In genomic region chr2:39226019-39226640, GRCm38 (mm10) we compare ENCODE assay signal across 8 mouse cellular contexts. TPM values are rescaled to one million over a fixed set of nuclear protein-coding genes. Genes with fewer than 3 reads are reported as not detected.
DNase-seq lines count a peak whose midpoint lies in the region; ATAC-seq lines count a peak whose summit lies in the region.

Ppp6c (minus strand) TSS chr2:39226451.

- peak within 1 kb of the TSS; percentile 90 for H3K9ac ChIP-seq in heart, embryonic 14.5 days (ENCODE audit: low read length)
- peak within 1 kb of the TSS; percentile 92 for H3K9ac ChIP-seq in liver, embryonic 13.5 days
- peak within 1 kb of the TSS; percentile 88 for H3K9ac ChIP-seq in stomach, embryonic 16.5 days (ENCODE audit: low read length)

- H3K4me3 ChIP-seq in heart, embryonic 14.5 days (ENCODE audit: control insufficient read depth in 1 of 2, insufficient read depth in 1 of 2, low read depth in 1 of 2, low read length in 2 of 2), result peak within 1 kb of the TSS; percentile 80 to 90
- H3K4me3 ChIP-seq in liver, embryonic 13.5 days (replicated peaks), result peak within 1 kb of the TSS; percentile 87
- peak within 1 kb of the TSS; percentile 90 for H3K4me3 ChIP-seq in stomach, embryonic 16.5 days (replicated peaks; ENCODE audit: low read length)

- H3K27me3 ChIP-seq in heart, embryonic 14.5 days (ENCODE audit: control insufficient read depth, insufficient read depth, low read length), result no peaks in the 10 kb centered on the region
- H3K27me3 ChIP-seq in liver, embryonic 13.5 days, result 0 out of 2 replicates have a peak, but pooled peaks cover 2% of the 10 kb centered on the region
- H3K27me3 ChIP-seq in stomach, embryonic 16.5 days (ENCODE audit: control insufficient read depth, insufficient read depth, low read length), result no peaks in the 10 kb centered on the region

- under 1% methylated on average over 39 of the region's 56 CpGs for WGBS in heart, embryonic 14.5 days
- under 1% methylated on average over 55 of the region's 56 CpGs for WGBS in liver, embryonic 13.5 days (ENCODE audit: insufficient replicate concordance)
- under 1% methylated on average over 56 of the region's 56 CpGs for WGBS in stomach, embryonic 16.5 days

- ATAC-seq in CD4-positive, CD25-positive, alpha-beta regulatory T cell, adult 4 months, result peak; percentile 96
- peak; percentile 97 for ATAC-seq in heart, embryonic 14.5 days (ENCODE audit: insufficient number of reproducible peaks, insufficient read depth, low FRiP score, low read depth)
- ATAC-seq in liver, embryonic 13.5 days (ENCODE audit: low read depth), result peak; percentile 94
- ATAC-seq in stomach, embryonic 16.5 days (ENCODE audit: insufficient read depth, low FRiP score), result peak; percentile 99

- peak within 1 kb of the TSS; percentile 81 for H3K4me2 ChIP-seq in heart, embryonic 14.5 days (ENCODE audit: low read length)
- H3K4me2 ChIP-seq in liver, embryonic 13.5 days, result peak within 1 kb of the TSS; percentile 75
- peak within 1 kb of the TSS; percentile 82 for H3K4me2 ChIP-seq in stomach, embryonic 16.5 days (ENCODE audit: low read depth, low read length)

- DNase-seq in c-Kit-negative CD71-positive TER-119-positive erythroid progenitor cells, embryonic 14.5 days (ENCODE audit: low read depth, low spot score), result peak; percentile 89
- DNase-seq in fibroblast of lung, adult 2 months (ENCODE audit: low read depth), result peak; percentile 94
- DNase-seq in kidney, postnatal 14 days, result peak; percentile 96
- peak; percentile 90 for DNase-seq in liver, embryonic 13.5 days
- peak; percentile 92 for DNase-seq in neural tube, embryonic 10.5 days (ENCODE audit: extremely low spot score, low spot score)

- H3K9me3 ChIP-seq in heart, embryonic 14.5 days (ENCODE audit: control insufficient read depth, low read length), result no peaks in the 10 kb centered on the region
- no peaks in the 10 kb centered on the region for H3K9me3 ChIP-seq in liver, embryonic 13.5 days (replicated peaks)
- no peaks in the 10 kb centered on the region for H3K9me3 ChIP-seq in stomach, embryonic 16.5 days (replicated peaks; ENCODE audit: control insufficient read depth, low read length)

- peaks cover 0 to 17% of the 10 kb centered on the region in 2 experiments; a peak in 3 of 4 replicates for H3K4me1 ChIP-seq in heart, embryonic 14.5 days (ENCODE audit: control insufficient read depth in 2 of 2, insufficient read depth in 2 of 2, low read length in 2 of 2)
- H3K4me1 ChIP-seq in liver, embryonic 13.5 days (replicated peaks), result peaks cover 36% of the 10 kb centered on the region
- H3K4me1 ChIP-seq in stomach, embryonic 16.5 days (ENCODE audit: control insufficient read depth, insufficient read depth, low read length), result peaks cover 12% of the 10 kb centered on the region

- peak within 1 kb of the TSS; percentile 95 for H3K27ac ChIP-seq in heart, embryonic 14.5 days (replicated peaks in 1 of 2; ENCODE audit: control insufficient read depth in 1 of 2, insufficient read depth in 1 of 2, low read depth in 2 of 2, low read length in 2 of 2)
- H3K27ac ChIP-seq in liver, embryonic 13.5 days, result peak within 1 kb of the TSS; percentile 97
- H3K27ac ChIP-seq in stomach, embryonic 16.5 days (ENCODE audit: low read length), result peak within 1 kb of the TSS; percentile 93

- no peaks in the 10 kb centered on the region for H3K36me3 ChIP-seq in heart, embryonic 14.5 days (ENCODE audit: control insufficient read depth, insufficient read depth, low read length)
- H3K36me3 ChIP-seq in liver, embryonic 13.5 days, result no peaks in the 10 kb centered on the region
- no peaks in the 10 kb centered on the region for H3K36me3 ChIP-seq in stomach, embryonic 16.5 days (ENCODE audit: control insufficient read depth, insufficient read depth, low read length)

RNA-seq across cellular contexts. Expression of gene Ppp6c, which starts in this region (rescaled TPM):
- polyA plus RNA-seq in CD4-positive, CD25-positive, alpha-beta regulatory T cell, adult 4 months (2017; shearing (Covaris generic)), result 100 to 1,000 TPM in 1 of 2 experiments, 10 to 100 TPM in 1; 95.6 to 125 TPM
- 48.3 and 51.3 TPM in 2 replicates for polyA plus RNA-seq in heart, embryonic 14.5 days (2014; fragmentation: Nextera tagmentation; extraction: Ambion mirVana)
- polyA plus RNA-seq in liver, embryonic 13.5 days (2015; fragmentation: Nextera tagmentation; extraction: Ambion mirVana), result 52.3 and 63.6 TPM in 2 replicates
- 74.6 and 78.5 TPM in 2 replicates for polyA plus RNA-seq in stomach, embryonic 16.5 days (2015; fragmentation: Nextera tagmentation; extraction: Ambion mirVana)

Comparison
In these comparisons a context has a peak if more than half of its experiments do, and no peak if none do; other contexts are left out.
1. Peak in every context shown above with its lines: DNase-seq, ATAC-seq, H3K4me3 ChIP-seq and H3K27ac ChIP-seq.